Mouse (Mus musculus) embryo, embryonic 11.5 days (tissue): ENCODE results near the gene Nes.

Experiments
- DNase-seq: peaks from one replicate; pipeline ENCODE4 v3.0.0-alpha.2; 2012; ENCODE audit warnings: low read depth, low spot score

The Nes gene

GRCm38 (mm10) chr3:88022322-88023191 lies 51.7 kb downstream of the Nes start:
- peak; percentile 82 for DNase-seq

GRCm38 (mm10) chr3:88023192-88024074 lies 52.6 kb downstream of the Nes start:
- no peak for DNase-seq

GRCm38 (mm10) chr3:88026823-88027222 lies 55.9 kb downstream of the Nes start:
- no peak for DNase-seq

- no peak for DNase-seq
Observed at GRCm38 (mm10) chr3:88027434-88028186, 56.7 kb downstream of the Nes start, which contains the start of gene Hapln2. Gene Hapln2, minus strand, starts transcription at chr3:88027583.
